Mouse (Mus musculus): ENCODE measurements around the gene Angptl6.

The Angptl6 gene

DNA sequence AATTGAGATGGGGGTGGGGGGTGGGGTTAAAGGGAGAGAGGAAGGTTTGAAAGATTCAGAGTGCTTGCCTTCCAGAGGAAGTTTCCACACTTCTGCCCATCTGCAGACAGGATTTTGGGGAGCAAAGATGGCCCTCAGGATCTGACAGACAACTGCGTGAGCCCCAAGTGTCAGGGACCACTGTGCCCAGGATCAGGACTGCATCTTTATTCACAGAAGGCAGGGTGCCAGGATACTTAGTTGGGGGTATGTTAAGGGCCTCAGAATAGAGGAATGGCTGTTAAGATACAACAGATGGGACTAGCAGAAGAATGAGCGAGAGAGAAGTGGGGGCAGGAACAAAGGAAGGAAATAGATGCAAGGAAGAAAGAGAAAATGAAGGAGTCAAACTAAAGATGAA, 7.0 kb upstream of the Angptl6 start:
- DNase-seq, result no peak

DNA sequence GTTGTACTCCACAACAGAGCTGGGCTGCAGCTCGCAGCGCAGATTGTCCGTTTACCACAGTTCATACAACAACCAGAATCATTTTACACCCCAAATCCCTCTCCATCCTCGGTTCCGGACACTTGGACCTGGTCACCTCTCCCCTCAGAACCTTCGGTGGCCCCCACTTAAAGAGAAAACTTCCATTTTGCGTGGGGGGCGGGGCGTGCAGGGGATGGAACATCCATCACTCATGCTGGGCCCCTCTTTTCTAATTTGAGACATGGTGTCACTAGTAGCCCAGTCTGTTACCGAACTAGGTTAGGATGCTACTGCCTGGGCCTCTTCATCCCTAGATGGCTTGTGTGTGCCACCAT, 839 bp downstream of the Angptl6 start:
- peak in 1 of 2 experiments; percentile 45 for DNase-seq

DNA sequence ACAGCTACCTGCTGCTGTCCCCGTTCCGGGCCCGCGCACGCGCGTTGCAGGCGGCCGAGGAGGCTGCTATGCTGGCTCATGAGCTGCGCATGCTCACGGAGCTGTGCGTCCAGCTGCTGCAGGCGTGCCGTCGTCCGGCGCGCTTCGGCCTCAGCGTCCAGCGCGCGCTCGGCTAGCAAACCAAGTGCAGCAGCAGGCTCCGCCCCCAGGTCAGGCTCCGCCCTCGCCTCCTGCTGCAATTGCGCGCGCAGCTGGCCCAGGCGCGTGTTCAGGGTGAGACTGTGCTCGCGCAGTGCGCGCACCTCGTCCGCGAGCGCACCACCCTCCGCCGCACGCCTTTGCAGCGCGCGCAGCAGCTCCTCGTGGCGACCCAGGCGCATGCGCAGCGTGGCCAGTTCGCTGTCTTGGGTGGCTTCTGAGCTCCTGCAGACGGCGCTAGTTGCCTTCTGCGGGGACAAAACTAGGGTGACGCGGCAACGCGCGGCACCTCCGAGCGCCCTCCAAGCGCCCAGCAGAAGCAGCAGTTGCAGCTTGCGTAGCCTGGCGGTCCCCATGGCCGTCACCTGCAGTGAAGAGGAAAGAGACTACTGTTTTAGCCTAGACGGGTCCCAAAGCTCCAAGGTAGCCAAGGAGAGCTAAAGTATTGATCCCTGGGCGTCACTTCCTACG, 1.4 kb downstream of the Angptl6 start:
- DNase-seq, result peak; percentile 99

DNA sequence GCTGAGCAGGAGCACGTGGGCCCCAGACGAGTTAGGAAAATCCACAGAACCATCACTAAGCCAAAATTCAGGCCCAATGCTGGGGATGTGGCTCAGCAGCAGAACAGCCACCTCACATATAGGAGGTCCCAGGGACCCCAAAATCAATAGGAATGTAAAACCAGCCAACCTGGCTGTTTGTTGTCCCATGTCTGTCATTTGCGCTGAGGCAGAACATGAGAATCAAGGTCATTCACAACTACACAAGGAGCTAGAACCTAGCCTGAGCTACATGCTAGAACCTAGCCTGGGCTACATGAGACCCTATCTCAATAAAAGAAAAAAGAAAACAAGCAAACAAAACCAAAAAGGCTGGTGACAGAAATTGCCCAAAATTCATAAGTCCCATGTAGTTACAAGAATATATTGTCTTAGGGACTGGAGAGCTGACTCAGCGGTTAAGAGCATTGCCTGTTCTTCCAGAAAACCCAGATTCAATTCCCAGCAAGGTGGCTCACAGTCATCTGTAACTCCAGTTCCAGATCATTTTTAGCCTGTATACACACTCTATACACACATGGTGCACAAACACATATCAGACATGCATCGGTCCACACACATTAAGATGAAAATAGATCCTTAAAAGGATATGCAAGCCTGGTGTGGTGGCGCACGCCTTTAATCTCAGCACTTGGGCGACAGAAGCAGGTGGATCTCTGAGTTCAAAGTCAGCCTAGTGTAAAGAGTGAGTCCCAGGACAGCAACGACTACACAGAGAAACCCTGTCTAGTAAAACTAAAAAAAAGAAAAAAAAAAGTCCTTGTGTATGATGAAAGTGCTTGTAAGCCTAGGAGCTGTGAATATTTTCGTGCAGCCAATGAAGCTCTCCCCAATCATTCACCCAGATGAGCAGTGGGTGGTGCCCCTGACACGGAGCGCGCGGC, 2.1 kb downstream of the Angptl6 start:
- DNase-seq, result no peak

DNA sequence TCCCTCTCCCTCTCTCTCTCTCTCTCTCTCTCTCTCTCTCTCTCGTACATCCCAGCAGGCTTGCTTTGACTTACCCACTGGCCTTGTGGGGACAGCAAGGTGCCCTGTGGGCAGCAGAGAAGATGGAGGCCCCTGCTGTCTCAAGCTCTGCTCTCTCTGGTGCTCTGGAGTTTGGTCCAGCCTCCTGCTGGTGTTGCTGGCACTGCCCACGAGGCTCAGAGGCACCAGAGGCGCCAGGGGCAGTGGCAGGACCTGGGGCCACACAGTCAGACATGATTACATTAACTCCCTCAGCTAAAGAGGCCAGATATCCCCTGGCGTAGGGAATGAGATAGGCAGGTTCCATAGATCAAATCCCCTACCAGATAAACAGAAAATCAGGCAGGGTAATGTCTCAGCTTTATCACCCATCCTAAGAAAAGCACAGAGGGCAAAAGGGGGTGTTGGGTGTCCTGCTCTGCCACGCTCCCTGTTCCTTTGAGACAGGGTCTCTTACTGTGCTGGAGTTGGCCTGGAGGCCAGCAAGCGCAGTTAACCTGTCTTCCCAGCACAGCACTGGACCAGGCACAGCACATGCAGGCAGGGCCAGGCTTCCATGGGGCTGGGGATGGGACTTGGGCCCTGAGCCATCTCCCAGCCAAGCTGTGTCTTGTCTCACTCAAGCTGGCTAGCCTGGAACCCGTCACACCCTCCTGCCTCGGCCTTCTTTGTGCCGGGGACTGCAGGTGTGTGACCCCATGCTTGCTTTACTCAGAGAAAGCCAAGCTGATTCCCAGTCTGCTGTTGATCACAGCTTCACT, 3.0 kb downstream of the Angptl6 start:
- DNase-seq, result no peak

DNA sequence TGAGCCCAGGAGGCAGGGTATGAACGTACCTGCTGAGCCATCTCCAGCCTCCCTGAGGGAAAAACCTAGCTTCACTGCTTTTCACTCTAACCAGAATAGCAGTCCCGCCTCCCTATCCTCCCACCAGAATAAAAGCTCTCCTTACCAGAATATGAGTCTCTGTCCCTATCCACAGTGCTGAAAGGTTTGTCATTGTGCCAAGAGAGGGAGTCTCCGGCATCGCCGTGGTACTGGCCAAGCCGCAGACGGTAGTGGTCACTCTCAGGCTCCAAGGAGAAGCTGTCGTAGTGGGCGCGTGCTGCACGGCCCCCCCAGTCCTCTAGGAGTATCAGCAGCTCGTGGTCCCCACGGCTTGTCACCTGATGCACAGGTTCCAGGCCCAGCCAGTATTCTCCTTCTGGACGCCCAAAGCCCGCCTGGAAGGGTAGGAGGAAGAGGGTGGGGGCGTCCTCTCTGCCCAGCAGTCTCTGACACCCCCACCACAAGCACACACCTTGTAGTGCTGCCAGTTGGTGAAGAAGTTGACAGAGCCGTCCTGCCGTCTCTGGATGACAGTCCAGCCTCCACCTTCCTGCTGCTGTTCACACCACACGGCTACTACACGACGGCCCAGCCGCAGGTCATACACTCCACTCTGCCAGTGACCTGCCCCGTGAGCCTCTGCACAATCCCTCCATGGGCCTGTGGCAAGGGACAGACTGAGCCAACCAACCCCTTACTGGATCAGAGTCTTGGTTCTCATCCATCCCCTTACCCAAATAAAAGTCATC, 4.3 kb downstream of the Angptl6 start:
- DNase-seq, result no peak

DNA sequence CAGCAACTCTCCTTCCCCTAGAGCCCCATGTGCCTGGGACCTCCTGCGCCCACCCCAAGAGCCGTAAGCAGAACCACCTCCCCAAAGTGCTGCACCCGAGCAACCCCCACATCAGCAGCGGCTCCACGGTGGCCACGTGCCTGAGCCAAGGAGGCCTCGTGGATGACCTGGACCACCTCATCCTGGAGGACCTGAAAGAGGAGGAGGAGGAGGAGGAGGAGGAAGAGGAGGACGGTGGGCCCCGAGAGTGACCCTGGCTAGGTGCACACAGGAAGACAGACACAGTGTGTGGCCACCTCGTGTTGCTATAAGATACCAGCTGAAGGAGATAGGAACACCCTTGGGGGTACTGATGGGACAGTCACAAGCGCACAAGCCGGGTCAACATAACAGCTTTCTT, 6.0 kb downstream of the Angptl6 start:
- DNase-seq, result no peak

DNA sequence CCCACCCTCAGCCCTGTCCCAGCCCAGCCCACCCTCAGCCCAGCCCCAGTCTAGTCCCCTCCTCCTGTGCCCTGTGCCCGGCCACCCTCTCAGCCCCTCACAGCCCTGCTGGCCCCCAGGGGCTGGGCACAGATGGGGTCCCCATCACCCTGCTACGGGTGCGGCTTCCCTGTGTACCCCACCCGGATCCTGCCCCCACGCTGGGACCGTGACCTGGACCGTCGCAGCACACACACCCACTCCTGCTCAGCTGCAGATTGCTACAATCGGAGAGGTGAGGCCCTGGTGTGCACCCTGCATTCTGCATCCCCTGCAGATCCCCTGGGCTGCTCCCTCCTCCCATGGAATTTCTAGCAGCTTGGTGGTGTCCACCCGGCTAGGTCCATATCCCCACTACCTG, 6.5 kb downstream of the Angptl6 start:
- DNase-seq, result no peak

DNA sequence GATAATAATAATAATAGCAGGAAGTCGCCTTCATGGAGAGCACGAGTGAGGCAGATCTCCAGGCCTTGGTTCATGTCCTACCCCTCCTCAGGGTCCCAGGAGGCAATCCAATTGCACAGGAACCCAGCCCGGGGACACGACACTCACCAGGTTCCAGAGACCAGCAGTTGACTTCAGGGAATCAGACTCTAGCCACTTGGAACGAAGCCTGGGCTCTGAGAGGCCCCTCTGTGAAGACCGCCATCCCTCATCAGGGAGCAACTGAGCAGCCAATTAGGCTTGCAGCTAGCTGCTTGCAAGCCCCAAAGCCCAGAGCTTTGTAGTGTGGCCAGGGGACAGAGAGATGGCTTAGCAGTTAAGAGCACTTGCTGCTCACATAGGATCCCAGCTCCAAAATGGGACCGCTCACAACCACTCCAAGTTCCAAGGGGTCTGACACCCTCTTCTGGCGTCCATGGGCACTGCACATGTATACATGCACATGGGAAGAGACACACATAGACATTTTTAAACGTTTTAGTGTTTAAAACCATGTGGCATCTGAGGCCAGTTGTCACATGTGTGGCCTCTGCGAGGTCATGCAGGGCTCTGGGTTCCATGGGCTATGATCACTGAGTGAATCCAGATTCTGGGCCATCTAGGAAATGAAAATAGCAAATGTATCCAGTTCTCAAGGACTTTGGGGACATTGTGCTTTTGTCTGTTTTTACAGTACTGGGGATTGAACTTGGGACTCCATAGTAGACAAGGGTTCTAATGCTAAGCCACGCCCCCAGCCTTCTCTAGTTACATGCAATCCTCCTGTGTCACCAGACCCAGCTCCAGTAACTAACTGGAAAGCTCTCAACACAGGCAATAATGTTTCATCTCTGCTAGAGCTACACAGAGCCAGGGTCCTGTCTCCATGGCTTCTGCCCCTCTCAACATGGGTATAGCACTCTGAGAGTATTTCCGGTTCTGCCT, 9.0 kb downstream of the Angptl6 start:
- no peak for DNase-seq

DNA sequence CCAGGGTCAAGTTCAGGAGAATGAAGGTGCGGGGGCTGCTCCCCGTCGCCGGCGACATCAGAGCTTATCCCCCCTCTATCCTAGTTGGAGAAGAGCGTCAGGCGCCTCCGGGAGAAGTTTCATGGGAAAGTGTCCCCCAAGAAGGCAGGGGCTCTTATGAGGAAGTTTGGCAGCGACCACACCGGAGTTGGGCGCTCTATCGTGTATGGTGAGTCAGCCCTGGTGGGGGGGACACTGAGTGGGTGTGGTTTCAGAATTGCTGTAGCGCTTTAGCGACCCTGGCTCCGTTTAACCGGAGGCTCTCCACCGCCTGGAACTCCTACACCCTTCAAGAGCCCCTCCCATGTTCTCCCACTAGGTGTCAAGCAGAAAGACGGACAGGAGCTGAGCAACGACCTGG, 10.3 kb downstream of the Angptl6 start:
- DNase-seq, result peak; percentile 25 to 31

DNA sequence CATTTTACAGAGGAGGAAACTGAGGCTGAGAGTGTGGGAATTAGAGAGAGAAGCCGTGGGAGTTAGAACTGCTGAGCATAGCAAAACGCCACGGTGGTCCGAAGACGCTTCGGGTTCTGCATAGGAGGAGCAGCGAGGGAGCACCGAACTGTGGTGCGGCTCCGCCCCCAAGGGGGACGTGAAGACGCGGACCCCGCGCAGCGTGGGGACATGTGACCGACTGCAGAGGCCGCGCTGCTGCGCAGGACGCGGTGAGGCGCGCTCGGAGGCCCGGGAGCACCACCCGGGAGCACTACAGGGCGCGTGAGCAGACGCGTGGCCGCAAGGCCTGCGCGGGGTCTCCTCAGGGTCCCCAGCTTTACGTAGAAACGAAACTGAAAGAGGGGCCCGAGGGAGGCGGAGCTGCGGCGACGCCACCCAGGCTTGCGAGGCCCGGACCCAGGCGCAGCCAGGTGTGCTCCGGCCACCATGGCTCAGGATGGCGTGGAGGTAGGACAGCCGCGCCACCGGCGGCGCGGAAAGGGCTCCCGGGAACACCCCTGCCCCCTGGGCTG, 11.0 kb downstream of the Angptl6 start, which contains the start of gene A230050P20Rik:
TSS of gene A230050P20Rik (plus strand) at position 195 of the 554 bp plus-strand sequence.
- peak; percentile 63 to 68 for DNase-seq

DNA sequence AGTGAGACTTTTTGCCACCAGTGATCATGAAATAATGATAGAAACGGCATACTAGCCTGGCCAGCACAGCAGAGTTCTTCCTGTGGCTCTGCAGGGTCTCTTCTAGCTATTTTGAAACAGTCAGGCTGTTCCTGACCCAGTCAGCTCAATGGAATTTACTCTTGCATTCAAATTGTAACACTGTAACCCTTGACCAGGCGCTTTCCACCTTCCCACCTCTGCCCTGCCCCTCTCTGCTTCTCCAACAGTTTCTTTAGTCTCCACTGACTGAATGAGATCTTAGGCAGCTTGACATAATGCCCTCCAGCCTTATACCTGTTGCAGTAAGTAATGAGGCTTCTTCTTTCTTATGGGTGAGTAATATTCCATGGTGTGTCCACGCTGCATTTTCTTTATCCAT, 12.6 kb downstream of the Angptl6 start:
- no peak for DNase-seq

DNA sequence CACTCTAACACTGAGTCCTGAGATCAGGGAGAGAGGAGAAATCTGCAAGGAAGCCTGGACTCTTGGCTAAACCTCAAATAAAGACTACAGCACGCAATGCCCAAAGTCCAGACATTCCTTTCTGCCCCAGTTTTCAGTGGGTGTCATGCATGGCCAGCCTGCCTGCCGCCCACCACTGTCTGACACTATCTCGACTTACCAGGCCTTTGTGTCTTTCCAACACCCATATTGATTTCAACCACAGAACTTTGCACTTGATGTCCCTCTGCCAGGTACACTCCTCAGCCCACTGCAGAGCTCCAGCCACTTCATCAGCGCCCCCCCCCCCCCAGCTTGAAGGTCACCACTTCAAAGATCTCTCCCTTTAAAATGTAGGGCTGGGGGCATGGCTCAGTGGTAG, 17.3 kb downstream of the Angptl6 start:
- no peak for DNase-seq

DNA sequence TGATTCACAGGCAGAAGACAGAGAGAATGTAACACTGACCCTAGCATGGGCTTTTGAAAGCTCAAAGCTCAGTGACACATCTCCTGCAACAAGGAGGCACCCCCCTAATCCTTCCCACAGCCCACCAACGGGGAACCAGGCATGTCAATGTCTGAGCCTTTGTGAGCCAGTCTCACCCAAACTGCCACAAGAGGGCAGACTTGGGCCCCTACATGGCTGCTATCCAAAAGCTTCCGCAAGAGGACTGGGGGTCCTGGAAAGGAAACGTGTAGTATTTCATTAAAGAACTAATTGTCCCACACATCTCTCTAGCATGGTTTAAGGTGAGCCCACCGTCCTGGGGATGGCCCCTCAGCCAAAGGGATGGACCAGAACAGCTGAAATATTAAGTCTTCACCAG, 17.7 kb downstream of the Angptl6 start:
- DNase-seq, result no peak

DNA sequence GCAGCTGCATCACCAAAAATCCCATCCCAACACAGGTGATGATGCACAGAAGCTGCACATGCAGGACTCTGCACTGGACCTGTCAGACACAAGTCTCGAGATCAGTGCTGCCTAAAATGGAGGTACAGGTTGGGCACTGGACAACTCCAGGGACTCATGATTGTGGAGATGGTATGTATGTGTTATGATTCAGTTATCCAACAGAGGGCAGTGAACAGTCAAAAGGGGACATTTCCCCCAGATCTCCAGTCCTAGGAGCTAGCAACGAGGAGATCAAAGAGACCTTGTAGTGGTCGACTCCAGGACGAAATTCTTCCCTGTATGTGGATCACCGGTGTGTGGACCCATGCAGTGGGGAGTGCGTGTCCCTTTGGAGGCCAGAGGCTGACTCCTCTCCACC, 19.6 kb downstream of the Angptl6 start:
- DNase-seq, result no peak

DNA sequence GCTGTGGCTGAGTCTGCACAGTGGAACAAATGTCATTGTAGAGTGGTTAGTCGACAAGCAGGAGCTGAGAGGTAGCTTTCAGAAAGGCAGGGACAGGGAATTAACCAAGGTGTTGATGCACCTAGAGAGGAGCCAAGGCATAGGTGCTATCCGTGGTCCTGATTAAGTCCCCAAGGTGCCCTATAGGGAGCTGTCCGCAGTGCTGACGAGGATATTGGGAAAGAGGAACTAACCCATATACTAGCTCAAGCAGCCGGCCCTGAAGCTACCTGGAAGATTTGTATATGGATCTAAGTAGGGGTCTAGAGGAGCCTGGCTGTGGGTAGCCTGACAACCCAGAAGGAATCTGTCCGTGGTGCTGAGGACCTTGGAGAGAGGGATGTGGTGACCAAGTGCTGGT, 22.4 kb downstream of the Angptl6 start:
- peak; percentile 31 to 49 for DNase-seq

DNA sequence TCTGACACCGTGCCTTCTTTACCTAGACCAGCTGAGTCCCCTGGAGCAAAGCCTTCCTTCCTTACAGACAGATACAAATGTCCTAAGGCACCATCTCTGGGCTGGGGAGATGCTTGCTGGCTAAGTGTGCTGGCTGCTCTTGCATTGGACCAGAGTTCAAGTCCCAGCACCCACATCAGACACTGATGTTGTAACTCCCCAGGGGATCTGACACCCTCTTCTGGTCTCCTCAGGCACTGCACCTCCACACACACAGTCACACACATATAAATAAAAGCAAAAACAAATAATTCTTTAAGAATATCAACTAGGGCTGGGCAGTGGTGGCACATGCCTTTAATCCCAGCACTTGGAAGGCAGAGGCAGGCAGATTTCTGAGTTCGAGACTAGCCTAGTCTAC, 29.3 kb downstream of the Angptl6 start:
- DNase-seq, result no peak

DNA sequence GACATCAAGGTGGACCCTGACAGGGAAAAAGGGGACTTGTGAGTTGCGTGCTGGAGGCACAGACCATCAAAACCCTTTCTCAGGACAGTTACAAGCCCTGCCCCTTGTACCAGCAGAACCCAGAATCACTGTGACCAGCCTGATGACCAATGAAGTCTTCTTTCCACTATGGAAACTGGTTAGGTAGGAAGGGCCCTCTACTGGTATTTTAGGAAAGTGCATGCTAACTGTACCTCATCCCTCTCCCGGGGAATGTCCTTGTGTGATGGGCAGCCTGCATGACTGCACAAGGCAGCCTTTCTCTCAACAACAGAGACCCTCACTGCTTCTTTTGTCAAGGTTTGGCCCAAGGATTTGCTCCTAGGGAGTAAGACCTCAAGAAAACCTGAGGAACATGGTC, 36.9 kb downstream of the Angptl6 start:
- no peak for DNase-seq

DNA sequence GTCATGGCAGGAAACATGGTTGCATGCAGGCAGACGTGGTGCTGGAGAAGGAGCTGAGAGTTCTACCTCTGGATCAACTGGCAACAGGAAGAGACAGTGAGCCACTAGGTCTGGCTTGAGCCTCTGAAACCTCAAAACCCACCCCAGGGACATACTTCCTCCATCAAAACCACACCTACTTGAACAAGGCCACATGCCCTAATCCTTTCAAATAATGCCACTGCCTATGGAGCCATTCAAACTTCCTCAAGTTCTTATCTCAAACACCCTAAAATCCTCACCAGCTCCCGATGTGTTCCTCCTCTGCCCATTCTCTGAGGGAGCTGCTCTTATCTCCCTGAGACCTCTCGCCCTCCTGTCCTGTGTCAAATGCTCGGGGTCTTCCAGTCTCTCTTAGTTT, 37.3 kb downstream of the Angptl6 start:
- DNase-seq, result no peak

DNA sequence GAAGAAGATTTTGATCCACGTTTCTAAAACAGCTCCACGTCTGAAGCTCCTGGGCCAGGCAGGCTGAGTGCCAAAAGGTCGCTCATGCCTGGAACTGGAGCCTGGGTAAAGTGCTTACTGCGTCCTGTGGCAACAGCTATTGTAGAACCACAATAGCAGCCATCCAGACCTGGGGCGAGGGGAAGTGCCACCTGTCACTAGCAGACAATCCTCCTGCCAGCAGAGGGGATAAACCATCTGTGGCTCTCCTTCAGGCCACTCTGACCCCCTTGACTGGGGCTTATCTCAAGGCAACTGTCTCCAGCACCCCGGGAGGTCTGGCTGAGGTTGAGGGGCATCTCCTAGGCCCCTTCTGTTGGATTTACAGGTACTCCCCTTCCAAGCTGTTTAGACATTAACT, 40.6 kb downstream of the Angptl6 start:
- DNase-seq, result no peak
